In the genomic region with DNA sequence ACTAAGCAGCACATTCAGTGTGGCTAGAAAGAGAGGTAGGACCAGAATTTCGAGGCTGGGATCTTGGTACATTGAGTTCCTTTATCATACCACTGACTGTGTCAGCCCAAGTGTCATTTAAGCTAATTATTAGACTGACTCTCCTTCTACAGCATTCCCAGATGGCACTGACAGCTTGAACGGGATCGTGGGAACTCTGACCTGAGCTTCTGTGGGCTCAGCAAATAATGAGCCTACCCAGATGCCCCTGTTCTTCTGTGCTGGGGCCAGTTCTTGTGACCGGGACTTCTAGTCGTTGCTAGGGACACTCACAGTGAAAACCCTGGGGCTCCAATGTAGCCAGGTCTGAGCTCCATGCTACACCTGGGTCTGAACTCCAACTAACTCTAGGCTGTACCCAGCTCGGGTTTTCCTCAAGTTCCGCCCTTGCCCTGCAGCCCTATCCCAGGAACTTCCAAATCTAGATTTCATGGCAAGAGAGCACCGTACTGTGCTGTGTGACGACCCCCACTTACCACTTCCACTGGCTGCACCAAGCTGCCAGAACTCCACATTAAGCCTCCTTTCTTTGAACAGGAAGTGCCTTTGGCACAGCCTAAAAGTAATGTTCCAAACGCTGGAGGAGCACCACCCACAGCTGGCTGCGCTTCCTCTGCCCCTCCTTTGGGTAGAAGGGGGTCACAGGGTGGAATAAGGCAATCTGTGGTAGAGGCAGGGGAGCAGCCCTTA, we compare ENCODE assay signal across 10 mouse cellular contexts.
"Had no signal": no experiment of that assay in that cellular context is flagged by ENCODE, and none has a peak within 500 bp of the region (broad histone marks: within the 10 kb centered on the region; RNA-seq: fewer than 3 reads in every experiment).

No protein-coding gene starts in this region.

- ATAC-seq: intestine, embryonic 15.5 days; liver, postnatal 0 days; midbrain, embryonic 13.5 days had no signal

- H3K9me3 ChIP-seq: intestine, embryonic 15.5 days; liver, embryonic 13.5 days had no signal

- H3K4me1 ChIP-seq: intestine, embryonic 15.5 days; liver, embryonic 13.5 days; midbrain, embryonic 13.5 days had no signal

- H3K27me3 ChIP-seq: intestine, embryonic 15.5 days; liver, embryonic 13.5 days; midbrain, embryonic 13.5 days had no signal

- H3K9ac ChIP-seq: intestine, embryonic 15.5 days; liver, embryonic 13.5 days; liver, postnatal 0 days; midbrain, embryonic 13.5 days had no signal

- H3K4me2 ChIP-seq: intestine, embryonic 15.5 days; liver, embryonic 13.5 days; midbrain, embryonic 13.5 days had no signal

- H3K27ac ChIP-seq: intestine, embryonic 15.5 days; left cerebral cortex, adult 2 months; liver, embryonic 13.5 days; midbrain, embryonic 13.5 days had no signal

- H3K4me3 ChIP-seq: intestine, embryonic 15.5 days; left cerebral cortex, adult 2 months; liver, embryonic 13.5 days; midbrain, embryonic 13.5 days had no signal

- DNase-seq: liver; liver, embryonic 13.5 days; liver, postnatal 0 days; lung, postnatal 14 days; right cerebral cortex, adult 18-20 months; right cerebral cortex, postnatal 25 days; thymus, postnatal 36 days had no signal

- H3K36me3 ChIP-seq: intestine, embryonic 15.5 days; liver, embryonic 13.5 days; midbrain, embryonic 13.5 days had no signal
